Mouse (Mus musculus): ENCODE results near the gene Cdk12. TPM values are rescaled to one million over a fixed set of nuclear protein-coding genes. Genes with fewer than 3 reads are reported as not detected.

The Cdk12 gene
- 18.3 TPM for polyA plus RNA-seq (2017; shearing (Covaris generic))

GRCm38 (mm10) chr11:98202641-98203350, at the start of gene Cdk12:
Gene Cdk12, plus strand, starts transcription at chr11:98203059.

DNA sequence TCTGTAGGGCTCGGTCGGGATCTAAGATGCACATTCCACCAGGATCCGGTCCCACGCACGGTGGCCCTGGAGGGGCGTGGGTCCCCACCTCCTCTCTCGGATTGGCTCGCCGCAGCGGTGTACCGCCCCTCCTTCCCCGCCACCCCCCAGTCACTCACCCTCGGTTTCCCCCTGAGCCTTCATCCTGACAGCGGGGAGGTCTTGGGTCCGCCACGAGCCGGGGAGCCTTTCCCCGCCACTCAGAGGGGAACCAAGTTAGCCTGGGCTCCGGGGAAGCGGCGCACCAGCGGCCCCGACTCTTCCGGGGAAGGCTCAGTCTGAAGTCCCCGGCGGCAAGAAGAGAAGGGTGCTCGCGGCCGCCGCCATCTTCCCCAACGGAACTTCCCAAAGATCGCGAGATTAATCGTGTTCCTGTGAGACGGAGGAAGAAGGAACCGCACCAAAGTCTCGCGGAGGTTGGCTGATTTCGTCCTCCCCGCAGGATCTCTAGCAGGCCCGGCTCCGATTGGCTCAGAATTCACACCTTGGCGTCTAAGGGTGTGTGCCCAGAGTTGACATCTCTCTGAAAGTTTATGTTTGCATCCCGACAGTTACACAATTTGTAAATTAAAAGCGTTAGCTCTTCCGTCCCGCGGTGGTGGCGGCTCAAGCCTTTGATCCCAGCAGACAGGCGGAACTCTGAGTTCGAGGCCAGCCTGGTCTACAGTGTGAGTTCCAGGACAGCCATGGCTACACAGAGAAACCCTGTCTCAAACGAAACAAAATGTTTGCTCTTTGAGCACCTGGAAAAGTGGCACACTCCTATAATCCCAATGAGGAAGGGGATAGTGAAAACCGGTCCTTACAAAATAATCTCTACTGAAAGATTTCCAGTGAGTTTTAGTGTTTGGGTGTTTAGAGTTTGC, 9.7 kb upstream of the Cdk12 start, which contains the start of gene Med1:
TSS of gene Med1 (minus strand) at position 393 of the 905 bp plus-strand sequence.

Other genes with a start within 250 kb of the Cdk12 start
- gene Plxdc1, start 216.6 kb upstream of the Cdk12 start, polyA plus RNA-seq (2017; shearing (Covaris generic)) = 2.5 TPM
- 120 TPM for gene Arl5c, start 206.9 kb upstream of the Cdk12 start, polyA plus RNA-seq (2017; shearing (Covaris generic))
- gene Cacnb1, start 180.0 kb upstream of the Cdk12 start, polyA plus RNA-seq (2017; shearing (Covaris generic)) = 8.4 TPM
- gene Rpl19, start 176.3 kb upstream of the Cdk12 start, polyA plus RNA-seq (2017; shearing (Covaris generic)) = 1,794 TPM
- gene Stac2, start 149.6 kb upstream of the Cdk12 start, polyA plus RNA-seq (2017; shearing (Covaris generic)) = not detected
- gene Fbxl20, start 52.7 kb upstream of the Cdk12 start, polyA plus RNA-seq (2017; shearing (Covaris generic)) = 10.7 TPM
- gene Med1, start 9.8 kb upstream of the Cdk12 start, polyA plus RNA-seq (2017; shearing (Covaris generic)) = 51.0 TPM
- gene Neurod2, start 126.6 kb downstream of the Cdk12 start, polyA plus RNA-seq (2017; shearing (Covaris generic)) = not detected
- not detected for gene Ppp1r1b, start 145.3 kb downstream of the Cdk12 start, polyA plus RNA-seq (2017; shearing (Covaris generic))
- gene Stard3, start 155.3 kb downstream of the Cdk12 start, polyA plus RNA-seq (2017; shearing (Covaris generic)) = 84.3 TPM
- 0.29 TPM for gene Tcap, start 180.8 kb downstream of the Cdk12 start, polyA plus RNA-seq (2017; shearing (Covaris generic))
- gene Pnmt, start 183.4 kb downstream of the Cdk12 start, polyA plus RNA-seq (2017; shearing (Covaris generic)) = not detected
- 12.4 TPM for gene Pgap3, start 197.4 kb downstream of the Cdk12 start, polyA plus RNA-seq (2017; shearing (Covaris generic))
- gene Erbb2, start 209.4 kb downstream of the Cdk12 start, polyA plus RNA-seq (2017; shearing (Covaris generic)) = 0.26 TPM
- 195 TPM for gene Mien1, start 235.9 kb downstream of the Cdk12 start, polyA plus RNA-seq (2017; shearing (Covaris generic))
- 10.5 TPM for gene Grb7, start 243.3 kb downstream of the Cdk12 start, polyA plus RNA-seq (2017; shearing (Covaris generic))